Mouse (Mus musculus) retina, adult 2 months (tissue): ENCODE data around the gene Dock2.
"Not testable (repeated sequence)": the region's sequence is repeated elsewhere in the genome, so short reads cannot be mapped to it uniquely, and the experiment has no call there.

Experiments used
- DNase-seq: peaks from one replicate; pipeline ENCODE4 v3.0.0-alpha.2; 2012; ENCODE audit warnings: low read depth, low spot score

Dock2 gene

GRCm38 (mm10) chr11:34783587-34784043 lies at the start of gene Dock2:
Gene Dock2, minus strand, starts transcription at chr11:34783892.
- no peak for DNase-seq

- no peak for DNase-seq
These were observed 49.0 kb upstream of the Dock2 start for GRCm38 (mm10) chr11:34832678-34833077.

- DNase-seq = no peak
These were observed 44.1 kb upstream of the Dock2 start for GRCm38 (mm10) chr11:34827803-34828202.

- no peak for DNase-seq
These were observed 43.2 kb upstream of the Dock2 start for GRCm38 (mm10) chr11:34826940-34827339.

- DNase-seq = no peak
These were observed 41.1 kb upstream of the Dock2 start for GRCm38 (mm10) chr11:34824791-34825190.

GRCm38 (mm10) chr11:34814767-34815166 lies 31.1 kb upstream of the Dock2 start:
- DNase-seq = peak; percentile 15

- DNase-seq = no peak
These were observed 30.6 kb upstream of the Dock2 start for GRCm38 (mm10) chr11:34814319-34814718.

GRCm38 (mm10) chr11:34805026-34805425 lies 21.3 kb upstream of the Dock2 start:
- DNase-seq = not testable (repeated sequence)

- DNase-seq = not testable (repeated sequence)
These were observed 14.4 kb upstream of the Dock2 start for GRCm38 (mm10) chr11:34798066-34798465.

- DNase-seq = no peak
These were observed 12.4 kb upstream of the Dock2 start for GRCm38 (mm10) chr11:34796097-34796496.

GRCm38 (mm10) chr11:34791872-34792271 lies 8.2 kb upstream of the Dock2 start:
- no peak for DNase-seq

- DNase-seq = no peak
These were observed 1.2 kb upstream of the Dock2 start for GRCm38 (mm10) chr11:34784864-34785263.

GRCm38 (mm10) chr11:34782516-34783430 lies 919 bp downstream of the Dock2 start:
- DNase-seq = no peak

GRCm38 (mm10) chr11:34780786-34781185 lies 2.9 kb downstream of the Dock2 start:
- DNase-seq = no peak

- no peak for DNase-seq
These were observed 3.7 kb downstream of the Dock2 start for GRCm38 (mm10) chr11:34779966-34780365.

GRCm38 (mm10) chr11:34778351-34778750 lies 5.3 kb downstream of the Dock2 start:
- DNase-seq = no peak

GRCm38 (mm10) chr11:34777529-34777928 lies 6.2 kb downstream of the Dock2 start:
- no peak for DNase-seq

- DNase-seq = no peak
These were observed 7.6 kb downstream of the Dock2 start for GRCm38 (mm10) chr11:34776054-34776453.

- DNase-seq = no peak
These were observed 9.1 kb downstream of the Dock2 start for GRCm38 (mm10) chr11:34774636-34775035.

GRCm38 (mm10) chr11:34773304-34773895 lies 10.3 kb downstream of the Dock2 start:
- DNase-seq = no peak

- no peak for DNase-seq
These were observed 12.3 kb downstream of the Dock2 start for GRCm38 (mm10) chr11:34771221-34771986.

GRCm38 (mm10) chr11:34770666-34771065 lies 13.0 kb downstream of the Dock2 start:
- DNase-seq = no peak
